Mouse (Mus musculus) limb, embryonic 12.5 days (tissue): ENCODE results near the gene Ly6g6f. TPM values are rescaled to one million over a fixed set of nuclear protein-coding genes. Genes with fewer than 3 reads are reported as not detected.

Experiments used
- ATAC-seq: fragments of 200-750 bp; cut with Nextera tagmentation; 2 replicates; pipeline ENCODE4 v1.8.0; 2017; ENCODE audit warnings: low read depth, moderate TSS enrichment; ENCODE audit not compliant: insufficient number of reproducible peaks, insufficient read depth, low FRiP score, low TSS enrichment
- H3K27ac ChIP-seq: fragments of 300-500 bp; sonication (generic); 2 replicates; pipeline ENCODE4 v1.5.1; 2016; ENCODE audit warnings: mild to moderate bottlenecking, moderate library complexity
- H3K27me3 ChIP-seq: fragments of 300-500 bp; sonication (generic); 2 replicates; pipeline ENCODE4 v1.6.1; 2016; ENCODE audit warnings: mild to moderate bottlenecking, moderate library complexity
- H3K36me3 ChIP-seq: fragments of 300-500 bp; sonication (generic); 2 replicates; pipeline ENCODE4 v1.6.1; 2016; ENCODE audit warnings: mild to moderate bottlenecking, moderate library complexity
- H3K4me1 ChIP-seq: fragments of 300-500 bp; sonication (generic); replicated peaks from 2 replicates; pipeline ENCODE4 v1.6.1; 2016
- H3K4me2 ChIP-seq: fragments of 300-500 bp; sonication (generic); 2 replicates; pipeline ENCODE4 v1.6.1; 2016; ENCODE audit warnings: mild to moderate bottlenecking, moderate library complexity
- H3K4me3 ChIP-seq: fragments of 300-500 bp; sonication (generic); replicated peaks from 2 replicates; pipeline ENCODE4 v1.5.1; 2016; ENCODE audit warnings: mild to moderate bottlenecking
- H3K9ac ChIP-seq: fragments of 300-500 bp; sonication (generic); replicated peaks from 2 replicates; pipeline ENCODE4 v1.6.1; 2016; ENCODE audit warnings: mild to moderate bottlenecking, moderate library complexity
- H3K9me3 ChIP-seq: fragments of 300-500 bp; sonication (generic); 2 replicates; pipeline ENCODE4 v1.6.1; 2016; ENCODE audit warnings: mild to moderate bottlenecking, moderate library complexity
- WGBS: fragments of 180-500 bp; shearing (Covaris S2); methylation state at CpG from one replicate; pipeline ENCODE4 v1.1.7; 2016; 5-methylcytosine and 5-hydroxymethylcytosine counted together
- polyA plus RNA-seq: library from polyadenylated mRNA; unstranded; fragments of >200 nt; fragmentation: Nextera tagmentation; extraction: Ambion mirVana; gene quantifications from 2 replicates; pipeline ENCODE4 v1.2.1, GENCODE M21; 2016

Ly6g6f gene
- polyA plus RNA-seq, 1 experiment from 2014 or later, result 0.66 TPM

GRCm38 (mm10) chr17:35049561-35050016 lies 35.8 kb downstream of the Ly6g6f start, which contains the start of gene Clic1:
Gene Clic1 (plus strand): TSS chr17:35049966.
- Histone ChIP-seq H3K4me2 (peak within 1 kb of the TSS; percentile 86), H3K4me1 (peaks cover 53% of the 10 kb centered on the region), H3K9me3 (no peaks in the 10 kb centered on the region), H3K27me3 (no peaks in the 10 kb centered on the region), H3K36me3 (peaks cover 24% of the 10 kb centered on the region), H3K4me3 (peak within 1 kb of the TSS; percentile 70), H3K9ac (peak within 1 kb of the TSS; percentile 77), H3K27ac (peak within 1 kb of the TSS; percentile 95)
- ATAC-seq, result no peak
- under 1% methylated on average over 11 of the region's 11 CpGs for WGBS

- Histone ChIP-seq H3K4me1 (peaks cover 53% of the 10 kb centered on the region), H3K4me2 (peak overlapping the region; percentile 86), H3K27ac (peak overlapping the region; percentile 95; the same call in 1 of the 2 replicates), H3K9ac (no peak overlapping the region), H3K27me3 (no peaks in the 10 kb centered on the region), H3K4me3 (peak overlapping the region; percentile 70; the same call in 1 of the 2 replicates), H3K36me3 (peaks cover 18% of the 10 kb centered on the region), H3K9me3 (no peaks in the 10 kb centered on the region)
- WGBS, result 78% methylated on average over 5 of the region's 5 CpGs
- ATAC-seq, result no peak
Observed at GRCm38 (mm10) chr17:35048932-35049440, 36.4 kb downstream of the Ly6g6f start.

- no peak for ATAC-seq
- Histone ChIP-seq H3K36me3 (peaks cover 12% of the 10 kb centered on the region), H3K27ac (peak overlapping the region; percentile 47), H3K4me3 (no peak overlapping the region), H3K4me2 (peak overlapping the region; percentile 7; the same call in 1 of the 2 replicates), H3K27me3 (no peaks in the 10 kb centered on the region), H3K4me1 (peaks cover 53% of the 10 kb centered on the region), H3K9ac (no peak overlapping the region), H3K9me3 (no peaks in the 10 kb centered on the region)
- WGBS, result 38% methylated on average over 10 of the region's 11 CpGs
Observed at GRCm38 (mm10) chr17:35048149-35048931, 37.1 kb downstream of the Ly6g6f start.

- Histone ChIP-seq H3K27ac (peak overlapping the region; percentile 47), H3K27me3 (no peaks in the 10 kb centered on the region), H3K9ac (no peak overlapping the region), H3K4me1 (peaks cover 52% of the 10 kb centered on the region), H3K36me3 (peaks cover 5% of the 10 kb centered on the region), H3K4me3 (no peak overlapping the region), H3K4me2 (no peak overlapping the region), H3K9me3 (no peaks in the 10 kb centered on the region)
- 56% methylated on average over 1 of the region's 1 CpGs for WGBS
- ATAC-seq, result no peak
Observed at GRCm38 (mm10) chr17:35047688-35048087, 37.7 kb downstream of the Ly6g6f start.

- H3K27ac ChIP-seq, result peak within 1 kb of the TSS; percentile 89
- no peaks in the 10 kb centered on the region for H3K9me3 ChIP-seq
- WGBS, result 3% methylated on average over 33 of the region's 33 CpGs
- H3K27me3 ChIP-seq, result no peaks in the 10 kb centered on the region
- no peaks in the 10 kb centered on the region for H3K36me3 ChIP-seq
- peak within 1 kb of the TSS; percentile 84 for H3K9ac ChIP-seq
- H3K4me2 ChIP-seq, result peak within 1 kb of the TSS; percentile 94
- peak; percentile 97 for ATAC-seq
- H3K4me3 ChIP-seq, result peak within 1 kb of the TSS; percentile 62
- H3K4me1 ChIP-seq, result peaks cover 44% of the 10 kb centered on the region
Observed at GRCm38 (mm10) chr17:35046681-35047455, 38.5 kb downstream of the Ly6g6f start, which contains the start of gene Msh5. Gene Msh5 (minus strand): TSS chr17:35046745.

GRCm38 (mm10) chr17:35045807-35046680 lies 39.4 kb downstream of the Ly6g6f start:
- Histone ChIP-seq H3K4me1 (peaks cover 39% of the 10 kb centered on the region), H3K36me3 (no peaks in the 10 kb centered on the region), H3K9ac (peak overlapping the region; percentile 84), H3K9me3 (no peaks in the 10 kb centered on the region), H3K27me3 (no peaks in the 10 kb centered on the region), H3K4me3 (peak overlapping the region; percentile 62), H3K4me2 (peak overlapping the region; percentile 94), H3K27ac (peak overlapping the region; percentile 89)
- ATAC-seq, result no peak; the same call in 1 of the 2 replicates
- 5% methylated on average over 48 of the region's 48 CpGs for WGBS

- H3K4me2 ChIP-seq, result peak overlapping the region; percentile 94
- peak overlapping the region; percentile 84; the same call in 1 of the 2 replicates for H3K9ac ChIP-seq
- 87% methylated on average over 7 of the region's 7 CpGs for WGBS
- H3K4me1 ChIP-seq, result peaks cover 39% of the 10 kb centered on the region
- H3K27ac ChIP-seq, result peak overlapping the region; percentile 45; the same call in 1 of the 2 replicates
- H3K9me3 ChIP-seq, result no peaks in the 10 kb centered on the region
- ATAC-seq, result no peak
- no peaks in the 10 kb centered on the region for H3K36me3 ChIP-seq
- peak overlapping the region; percentile 62 for H3K4me3 ChIP-seq
- H3K27me3 ChIP-seq, result no peaks in the 10 kb centered on the region
Observed at GRCm38 (mm10) chr17:35044904-35045806, 40.3 kb downstream of the Ly6g6f start.

- Histone ChIP-seq H3K27me3 (no peaks in the 10 kb centered on the region), H3K4me2 (no peak overlapping the region), H3K27ac (no peak overlapping the region), H3K36me3 (no peaks in the 10 kb centered on the region), H3K4me3 (no peak overlapping the region), H3K9ac (no peak overlapping the region), H3K4me1 (peaks cover 26% of the 10 kb centered on the region), H3K9me3 (no peaks in the 10 kb centered on the region)
- WGBS, result 78% methylated on average over 4 of the region's 4 CpGs
- ATAC-seq, result no peak
Observed at GRCm38 (mm10) chr17:35043794-35044193, 41.6 kb downstream of the Ly6g6f start.

- Histone ChIP-seq H3K4me1 (no peaks in the 10 kb centered on the region), H3K36me3 (no peaks in the 10 kb centered on the region), H3K27ac (no peak overlapping the region), H3K9ac (no peak overlapping the region), H3K9me3 (no peaks in the 10 kb centered on the region), H3K27me3 (no peaks in the 10 kb centered on the region), H3K4me2 (no peak overlapping the region), H3K4me3 (no peak overlapping the region)
- WGBS, result 85% methylated on average over 11 of the region's 11 CpGs
- ATAC-seq, result no peak
Observed at GRCm38 (mm10) chr17:35039121-35039873, 46.1 kb downstream of the Ly6g6f start.
